Mouse (Mus musculus) skeletal muscle tissue, adult 2 months (tissue): ENCODE measurements around the gene Agap2.
A peak's percentile ranks its signal among the peaks of the same experiment; 100 is the strongest.

Experiments used
- DNase-seq: peaks from one replicate; pipeline ENCODE4 v3.0.0-alpha.2; 2012; ENCODE audit warnings: low read depth, low spot score

Agap2 gene

GRCm38 (mm10) chr10:127075080-127075479 is at the start of gene Agap2:
TSS of gene Agap2 (plus strand) at chr10:127075284.
- DNase-seq = no peak

- DNase-seq = peak; percentile 84
Observed at GRCm38 (mm10) chr10:127030336-127031296, 44.5 kb upstream of the Agap2 start, which contains the start of gene Tsfm. TSS of gene Tsfm (minus strand) at chr10:127030840.

GRCm38 (mm10) chr10:127033301-127033741 is 41.8 kb upstream of the Agap2 start:
- DNase-seq = no peak

GRCm38 (mm10) chr10:127036273-127036672 is 38.8 kb upstream of the Agap2 start:
- no peak for DNase-seq

GRCm38 (mm10) chr10:127037641-127038040 is 37.4 kb upstream of the Agap2 start:
- DNase-seq = no peak

- DNase-seq = no peak
Observed at GRCm38 (mm10) chr10:127040569-127041214, 34.4 kb upstream of the Agap2 start.

GRCm38 (mm10) chr10:127041274-127041766 is 33.8 kb upstream of the Agap2 start, which contains the start of the genes Mettl1 and Eef1akmt3:
TSS of gene Mettl1 (plus strand) at chr10:127041414.
TSS of gene Eef1akmt3 (minus strand) at chr10:127041513.
- DNase-seq = no peak

- peak; percentile 81 for DNase-seq
Observed at GRCm38 (mm10) chr10:127041774-127042338, 33.2 kb upstream of the Agap2 start.

GRCm38 (mm10) chr10:127042468-127043115 is 32.5 kb upstream of the Agap2 start:
- no peak for DNase-seq

- no peak for DNase-seq
Observed at GRCm38 (mm10) chr10:127043187-127043586, 31.9 kb upstream of the Agap2 start.

- no peak for DNase-seq
Observed at GRCm38 (mm10) chr10:127047954-127048353, 27.1 kb upstream of the Agap2 start, which contains the start of gene Cyp27b1. TSS of gene Cyp27b1 (plus strand) at chr10:127048250.

- no peak for DNase-seq
Observed at GRCm38 (mm10) chr10:127048608-127049394, 26.3 kb upstream of the Agap2 start.

- no peak for DNase-seq
Observed at GRCm38 (mm10) chr10:127049395-127050118, 25.5 kb upstream of the Agap2 start.

GRCm38 (mm10) chr10:127050119-127050474 is 25.0 kb upstream of the Agap2 start:
- DNase-seq = no peak

GRCm38 (mm10) chr10:127054646-127055045 is 20.4 kb upstream of the Agap2 start:
- DNase-seq = no peak

- no peak for DNase-seq
Observed at GRCm38 (mm10) chr10:127055406-127055805, 19.7 kb upstream of the Agap2 start.

GRCm38 (mm10) chr10:127056490-127056889 is 18.6 kb upstream of the Agap2 start:
- no peak for DNase-seq

- no peak for DNase-seq
Observed at GRCm38 (mm10) chr10:127058161-127058560, 16.9 kb upstream of the Agap2 start.

- DNase-seq = no peak
Observed at GRCm38 (mm10) chr10:127058708-127059107, 16.4 kb upstream of the Agap2 start.
